Mouse (Mus musculus): ENCODE data around the gene Mccc1. TPM values are rescaled to one million over a fixed set of nuclear protein-coding genes. Genes with fewer than 3 reads are reported as not detected.

Mccc1 gene
- polyA plus RNA-seq, 1 experiment from 2014 or later = 32.1 TPM

DNA sequence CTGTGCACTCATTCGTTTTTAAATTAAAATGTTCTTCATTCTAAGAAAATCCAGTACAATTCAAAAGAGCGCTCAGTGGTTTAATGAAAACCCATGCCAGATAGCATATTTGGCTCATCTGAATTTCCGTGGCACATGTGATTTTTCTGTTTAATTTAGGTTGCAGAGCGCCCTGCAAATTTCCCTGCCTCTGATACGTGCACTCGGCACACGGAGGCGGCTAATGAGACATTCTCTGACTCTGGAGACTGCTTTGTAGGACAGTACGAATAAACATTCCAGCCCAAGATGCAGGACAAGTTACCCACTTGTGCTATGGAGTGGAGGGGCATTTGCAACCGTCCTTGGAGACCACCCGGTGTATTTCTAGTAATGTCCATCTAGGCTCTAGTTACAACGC, 29.3 kb downstream of the Mccc1 start:
- H3K4me1 ChIP-seq (ENCODE audit: control insufficient read depth, insufficient read depth, low read length) = no peaks in the 10 kb centered on the region
- H3K27me3 ChIP-seq (ENCODE audit: control insufficient read depth, insufficient read depth, low read length) = no peaks in the 10 kb centered on the region
- no peak overlapping the region for H3K27ac ChIP-seq (ENCODE audit: low read depth, low read length)
- no peak overlapping the region for H3K9ac ChIP-seq (replicated peaks; ENCODE audit: low read depth, low read length)
- no peak for ATAC-seq (ENCODE audit: low read depth)
- H3K4me3 ChIP-seq (ENCODE audit: low read depth, low read length) = no peak overlapping the region
- H3K36me3 ChIP-seq (ENCODE audit: control insufficient read depth, insufficient read depth, low read length) = peaks cover 37% of the 10 kb centered on the region
- no peak overlapping the region for H3K4me2 ChIP-seq (ENCODE audit: low read depth, low read length)
- H3K9me3 ChIP-seq (ENCODE audit: control insufficient read depth, low read length) = no peaks in the 10 kb centered on the region
- 95% methylated on average over 12 of the region's 12 CpGs for WGBS

- Histone ChIP-seq H3K9ac (replicated peaks; ENCODE audit: low read depth, low read length) (no peak overlapping the region), H3K27ac (ENCODE audit: low read depth, low read length) (no peak overlapping the region), H3K27me3 (ENCODE audit: control insufficient read depth, insufficient read depth, low read length) (no peaks in the 10 kb centered on the region), H3K36me3 (ENCODE audit: control insufficient read depth, insufficient read depth, low read length) (peaks cover 37% of the 10 kb centered on the region), H3K4me3 (ENCODE audit: low read depth, low read length) (no peak overlapping the region), H3K9me3 (ENCODE audit: control insufficient read depth, low read length) (no peaks in the 10 kb centered on the region), H3K4me1 (ENCODE audit: control insufficient read depth, insufficient read depth, low read length) (no peaks in the 10 kb centered on the region), H3K4me2 (ENCODE audit: low read depth, low read length) (no peak overlapping the region)
- no peak for ATAC-seq (ENCODE audit: low read depth)
- WGBS = 71% methylated on average over 4 of the region's 4 CpGs
These were observed 30.0 kb downstream of the Mccc1 start for GRCm38 (mm10) chr3:35970441-35970840.

DNA sequence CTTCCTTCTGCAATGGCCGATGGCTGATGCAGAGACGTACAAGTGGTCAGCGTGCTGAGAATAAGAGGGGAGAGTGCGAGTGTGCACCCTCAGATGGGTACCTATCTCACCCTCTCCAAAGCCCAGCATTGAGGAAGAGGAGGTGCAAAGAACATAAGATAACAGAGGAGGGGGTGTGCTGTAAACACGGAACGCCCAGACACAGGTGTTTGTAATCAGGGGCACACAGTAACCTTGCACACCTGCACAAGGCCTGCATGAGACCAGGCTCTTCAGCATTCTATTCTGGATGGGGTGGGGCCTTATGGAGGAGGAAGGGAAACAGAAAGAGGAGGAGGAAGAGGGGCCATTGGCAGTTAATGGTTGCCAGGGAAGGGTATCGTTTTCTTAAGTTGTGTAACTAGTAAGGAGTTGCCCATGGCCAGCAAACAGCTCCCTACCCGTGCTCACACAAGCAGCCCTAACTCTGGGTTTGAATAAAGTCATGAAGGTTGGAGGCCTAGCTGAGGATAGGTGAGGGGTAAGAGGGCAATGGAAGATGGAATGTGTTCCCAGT, 33.0 kb downstream of the Mccc1 start:
- no peaks in the 10 kb centered on the region for H3K27me3 ChIP-seq (ENCODE audit: control insufficient read depth, insufficient read depth, low read length)
- 96% methylated on average over 8 of the region's 8 CpGs for WGBS
- no peak overlapping the region for H3K4me3 ChIP-seq (ENCODE audit: low read depth, low read length)
- no peaks in the 10 kb centered on the region for H3K4me1 ChIP-seq (ENCODE audit: control insufficient read depth, insufficient read depth, low read length)
- H3K36me3 ChIP-seq (ENCODE audit: control insufficient read depth, insufficient read depth, low read length) = peaks cover 33% of the 10 kb centered on the region
- no peak overlapping the region for H3K27ac ChIP-seq (ENCODE audit: low read depth, low read length)
- H3K9me3 ChIP-seq (ENCODE audit: control insufficient read depth, low read length) = no peaks in the 10 kb centered on the region
- H3K4me2 ChIP-seq (ENCODE audit: low read depth, low read length) = no peak overlapping the region
- no peak overlapping the region for H3K9ac ChIP-seq (replicated peaks; ENCODE audit: low read depth, low read length)
- no peak for ATAC-seq (ENCODE audit: low read depth)

DNA sequence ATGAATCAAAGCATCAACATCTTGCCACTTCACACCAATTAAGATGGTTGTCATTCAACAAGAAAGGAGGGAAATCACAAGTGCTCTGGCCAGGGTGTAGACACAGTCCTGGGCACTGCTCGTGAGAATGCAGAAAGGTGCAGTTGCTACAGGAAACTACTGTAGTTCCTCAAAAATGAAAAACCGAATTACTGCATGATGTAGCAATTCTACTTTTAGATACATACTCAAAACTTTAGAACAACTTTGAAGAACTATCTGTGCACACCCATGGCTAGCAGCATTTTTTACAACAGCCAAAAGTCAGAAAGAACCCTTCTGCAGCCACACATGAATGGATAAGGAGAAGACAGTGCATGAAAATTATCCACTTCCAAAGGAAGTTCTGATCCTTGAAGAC, 34.0 kb downstream of the Mccc1 start:
- no peak overlapping the region for H3K4me3 ChIP-seq (ENCODE audit: low read depth, low read length)
- no peaks in the 10 kb centered on the region for H3K4me1 ChIP-seq (ENCODE audit: control insufficient read depth, insufficient read depth, low read length)
- 91% methylated on average over 2 of the region's 2 CpGs for WGBS
- no peak overlapping the region for H3K27ac ChIP-seq (ENCODE audit: low read depth, low read length)
- no peaks in the 10 kb centered on the region for H3K27me3 ChIP-seq (ENCODE audit: control insufficient read depth, insufficient read depth, low read length)
- no peak overlapping the region for H3K4me2 ChIP-seq (ENCODE audit: low read depth, low read length)
- H3K36me3 ChIP-seq (ENCODE audit: control insufficient read depth, insufficient read depth, low read length) = peaks cover 31% of the 10 kb centered on the region; the same call in 1 of the 2 replicates
- H3K9ac ChIP-seq (replicated peaks; ENCODE audit: low read depth, low read length) = no peak overlapping the region
- no peak for ATAC-seq (ENCODE audit: low read depth)
- H3K9me3 ChIP-seq (ENCODE audit: control insufficient read depth, low read length) = no peaks in the 10 kb centered on the region

DNA sequence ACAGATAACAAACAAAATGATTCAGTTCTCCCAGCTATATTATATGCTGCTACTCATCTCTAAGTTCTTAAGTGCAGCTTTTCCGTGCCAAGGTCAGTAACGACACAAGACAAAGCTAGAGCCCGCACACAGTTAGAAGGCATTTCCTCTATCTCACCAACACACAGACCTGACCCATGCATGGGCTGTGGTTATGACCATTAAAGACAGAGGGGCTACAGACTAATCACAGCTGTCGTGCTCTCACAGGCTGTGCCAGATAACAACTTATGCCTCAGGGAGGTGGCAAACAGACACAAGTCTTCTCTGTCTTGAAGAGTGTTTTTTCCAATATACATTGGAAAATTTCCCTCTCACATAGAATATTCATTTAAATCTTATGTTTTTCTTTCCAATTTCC, 35.5 kb downstream of the Mccc1 start:
- no peaks in the 10 kb centered on the region for H3K9me3 ChIP-seq (ENCODE audit: control insufficient read depth, low read length)
- H3K4me2 ChIP-seq (ENCODE audit: low read depth, low read length) = no peak overlapping the region
- H3K4me3 ChIP-seq (ENCODE audit: low read depth, low read length) = no peak overlapping the region
- H3K27ac ChIP-seq (ENCODE audit: low read depth, low read length) = no peak overlapping the region
- no peak for ATAC-seq (ENCODE audit: low read depth)
- 87% methylated on average over 4 of the region's 4 CpGs for WGBS
- H3K4me1 ChIP-seq (ENCODE audit: control insufficient read depth, insufficient read depth, low read length) = no peaks in the 10 kb centered on the region
- H3K27me3 ChIP-seq (ENCODE audit: control insufficient read depth, insufficient read depth, low read length) = no peaks in the 10 kb centered on the region
- H3K36me3 ChIP-seq (ENCODE audit: control insufficient read depth, insufficient read depth, low read length) = peaks cover 36% of the 10 kb centered on the region
- H3K9ac ChIP-seq (replicated peaks; ENCODE audit: low read depth, low read length) = no peak overlapping the region

- WGBS = 98% methylated on average over 5 of the region's 5 CpGs
- no peak overlapping the region for H3K4me3 ChIP-seq (ENCODE audit: low read depth, low read length)
- H3K27ac ChIP-seq (ENCODE audit: low read depth, low read length) = no peak overlapping the region
- no peaks in the 10 kb centered on the region for H3K4me1 ChIP-seq (ENCODE audit: control insufficient read depth, insufficient read depth, low read length)
- no peak for ATAC-seq (ENCODE audit: low read depth)
- no peak overlapping the region for H3K9ac ChIP-seq (replicated peaks; ENCODE audit: low read depth, low read length)
- no peaks in the 10 kb centered on the region for H3K27me3 ChIP-seq (ENCODE audit: control insufficient read depth, insufficient read depth, low read length)
- H3K4me2 ChIP-seq (ENCODE audit: low read depth, low read length) = no peak overlapping the region
- peaks cover 35% of the 10 kb centered on the region for H3K36me3 ChIP-seq (ENCODE audit: control insufficient read depth, insufficient read depth, low read length)
- no peaks in the 10 kb centered on the region for H3K9me3 ChIP-seq (ENCODE audit: control insufficient read depth, low read length)
These were observed 36.6 kb downstream of the Mccc1 start for GRCm38 (mm10) chr3:35963921-35964320.

GRCm38 (mm10) chr3:35963401-35963800, 37.1 kb downstream of the Mccc1 start:
- H3K27ac ChIP-seq (ENCODE audit: low read depth, low read length) = no peak overlapping the region
- WGBS = 93% methylated on average over 4 of the region's 4 CpGs
- H3K9ac ChIP-seq (replicated peaks; ENCODE audit: low read depth, low read length) = no peak overlapping the region
- no peaks in the 10 kb centered on the region for H3K27me3 ChIP-seq (ENCODE audit: control insufficient read depth, insufficient read depth, low read length)
- H3K36me3 ChIP-seq (ENCODE audit: control insufficient read depth, insufficient read depth, low read length) = peaks cover 33% of the 10 kb centered on the region
- no peak for ATAC-seq (ENCODE audit: low read depth)
- no peak overlapping the region for H3K4me3 ChIP-seq (ENCODE audit: low read depth, low read length)
- H3K9me3 ChIP-seq (ENCODE audit: control insufficient read depth, low read length) = no peaks in the 10 kb centered on the region
- H3K4me2 ChIP-seq (ENCODE audit: low read depth, low read length) = no peak overlapping the region
- no peaks in the 10 kb centered on the region for H3K4me1 ChIP-seq (ENCODE audit: control insufficient read depth, insufficient read depth, low read length)

DNA sequence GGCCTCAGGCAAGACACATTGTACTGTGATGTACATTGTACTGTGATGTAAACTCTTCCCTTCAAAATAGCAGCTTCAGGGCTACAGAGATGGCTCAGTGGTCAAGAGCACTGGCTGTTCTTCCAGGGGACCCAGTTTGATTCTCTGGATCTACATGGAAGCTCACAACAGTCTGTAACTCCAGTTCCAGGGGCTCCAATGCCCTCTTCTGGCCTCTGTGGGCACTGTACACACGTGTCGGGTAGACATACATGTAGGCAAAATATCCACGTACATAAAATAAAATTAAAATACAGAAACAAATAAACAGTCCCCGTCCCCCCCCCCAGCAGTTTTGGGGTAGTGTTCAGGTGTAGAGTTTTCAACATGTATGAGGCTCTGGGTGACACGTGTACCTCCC, 37.5 kb downstream of the Mccc1 start:
- Histone ChIP-seq H3K27me3 (ENCODE audit: control insufficient read depth, insufficient read depth, low read length) (no peaks in the 10 kb centered on the region), H3K27ac (ENCODE audit: low read depth, low read length) (no peak overlapping the region), H3K9me3 (ENCODE audit: control insufficient read depth, low read length) (no peaks in the 10 kb centered on the region), H3K4me1 (ENCODE audit: control insufficient read depth, insufficient read depth, low read length) (no peaks in the 10 kb centered on the region), H3K4me3 (ENCODE audit: low read depth, low read length) (no peak overlapping the region), H3K36me3 (ENCODE audit: control insufficient read depth, insufficient read depth, low read length) (peaks cover 31% of the 10 kb centered on the region), H3K9ac (replicated peaks; ENCODE audit: low read depth, low read length) (no peak overlapping the region), H3K4me2 (ENCODE audit: low read depth, low read length) (no peak overlapping the region)
- 92% methylated on average over 5 of the region's 5 CpGs for WGBS
- no peak for ATAC-seq (ENCODE audit: low read depth)

- no peak overlapping the region for H3K27ac ChIP-seq (ENCODE audit: low read depth, low read length)
- no peak overlapping the region for H3K4me3 ChIP-seq (ENCODE audit: low read depth, low read length)
- peaks cover 14% of the 10 kb centered on the region; the same call in 1 of the 2 replicates for H3K36me3 ChIP-seq (ENCODE audit: control insufficient read depth, insufficient read depth, low read length)
- no peak for ATAC-seq (ENCODE audit: low read depth)
- no peaks in the 10 kb centered on the region for H3K9me3 ChIP-seq (ENCODE audit: control insufficient read depth, low read length)
- no peak overlapping the region for H3K9ac ChIP-seq (replicated peaks; ENCODE audit: low read depth, low read length)
- 94% methylated on average over 3 of the region's 3 CpGs for WGBS
- no peak overlapping the region for H3K4me2 ChIP-seq (ENCODE audit: low read depth, low read length)
- H3K27me3 ChIP-seq (ENCODE audit: control insufficient read depth, insufficient read depth, low read length) = no peaks in the 10 kb centered on the region
- no peaks in the 10 kb centered on the region for H3K4me1 ChIP-seq (ENCODE audit: control insufficient read depth, insufficient read depth, low read length)
These were observed 43.2 kb downstream of the Mccc1 start for GRCm38 (mm10) chr3:35957230-35957629.

All from neural tube, embryonic 14.5 days (tissue).